Mouse (Mus musculus) small intestine, adult 2 months (tissue): ENCODE measurements around the gene Cchcr1.

Source experiments
- CTCF ChIP-seq: fragments of 200-500 bp; IDR thresholded peaks from 2 replicates; pipeline ENCODE4 v1.5.1; 2012; ENCODE audit warnings: low read depth, mild to moderate bottlenecking, control low read depth, inconsistent platforms, low read length, moderate library complexity, mixed read lengths; ENCODE audit not compliant: insufficient replicate concordance, insufficient read length; ENCODE audit errors: extremely low read depth
- POLR2A ChIP-seq: fragments of 200-500 bp; IDR thresholded peaks from 2 replicates; pipeline ENCODE4 v1.6.1; 2012; ENCODE audit warnings: low read depth, mild to moderate bottlenecking, control low read depth, inconsistent platforms, low read length, moderate library complexity

GRCm38 (mm10) chr17:35542761-35543411 lies 26.0 kb downstream of the Cchcr1 start:
- TF ChIP-seq CTCF (no peak), POLR2A (no peak)
